Mouse (Mus musculus): ENCODE data around the gene Dusp19. TPM values are rescaled to one million over a fixed set of nuclear protein-coding genes. Genes with fewer than 3 reads are reported as not detected.

The Dusp19 gene
- total and polyA plus RNA-seq, 2 experiments from 2014 or later, result 11.4 to 17.5 TPM

- Histone ChIP-seq H3K27me3 (ENCODE audit: insufficient read depth, low read length) (no peaks in the 10 kb centered on the region), H3K9me3 (ENCODE audit: low read length) (no peaks in the 10 kb centered on the region), H3K4me1 (ENCODE audit: insufficient read depth, low read length) (no peaks in the 10 kb centered on the region), H3K36me3 (ENCODE audit: insufficient read depth, low read length) (peaks cover 5% of the 10 kb centered on the region; the same call in 1 of the 2 replicates), H3K4me3 (ENCODE audit: low read length) (peak overlapping the region; percentile 90), H3K27ac (peak overlapping the region; percentile 79), H3K4me2 (ENCODE audit: low read depth, low read length) (peak overlapping the region; percentile 61), H3K9ac (replicated peaks; ENCODE audit: low read length) (peak overlapping the region; percentile 63)
- WGBS, result under 1% methylated on average over 45 of the region's 45 CpGs
- TF ChIP-seq CTCF (IDR thresholded peaks at IDR 0.05; ENCODE audit: low read depth), result no peak
- peak; percentile 99 for ATAC-seq
- peak; percentile 96 for DNase-seq (ENCODE audit: low spot score)
Observed at GRCm38 (mm10) chr2:80638364-80639241, 21.8 kb downstream of the Dusp19 start.

- Histone ChIP-seq H3K4me2 (ENCODE audit: low read depth, low read length) (peak overlapping the region; percentile 61), H3K9me3 (ENCODE audit: low read length) (no peaks in the 10 kb centered on the region), H3K36me3 (ENCODE audit: insufficient read depth, low read length) (peaks cover 13% of the 10 kb centered on the region; the same call in 1 of the 2 replicates), H3K9ac (replicated peaks; ENCODE audit: low read length) (peak overlapping the region; percentile 63; the same call in 1 of the 2 replicates), H3K27ac (no peak overlapping the region), H3K4me3 (ENCODE audit: low read length) (peak overlapping the region; percentile 90), H3K4me1 (ENCODE audit: insufficient read depth, low read length) (no peaks in the 10 kb centered on the region), H3K27me3 (ENCODE audit: insufficient read depth, low read length) (no peaks in the 10 kb centered on the region)
- ATAC-seq, result no peak
- no peak for DNase-seq (ENCODE audit: low spot score)
- WGBS, result 12% methylated on average over 8 of the region's 8 CpGs
- no peak for TF ChIP-seq CTCF (IDR thresholded peaks at IDR 0.05; ENCODE audit: low read depth)
Observed at GRCm38 (mm10) chr2:80639398-80639797, 22.6 kb downstream of the Dusp19 start.

- H3K4me3 ChIP-seq (ENCODE audit: low read length), result no peak overlapping the region
- no peak for TF ChIP-seq CTCF (IDR thresholded peaks at IDR 0.05; ENCODE audit: low read depth)
- no peak overlapping the region for H3K27ac ChIP-seq
- H3K9me3 ChIP-seq (ENCODE audit: low read length), result no peaks in the 10 kb centered on the region
- no peaks in the 10 kb centered on the region for H3K27me3 ChIP-seq (ENCODE audit: insufficient read depth, low read length)
- H3K4me1 ChIP-seq (ENCODE audit: insufficient read depth, low read length), result no peaks in the 10 kb centered on the region
- DNase-seq (ENCODE audit: low spot score), result no peak
- ATAC-seq, result no peak
- 58% methylated on average over 3 of the region's 3 CpGs for WGBS
- peak overlapping the region; percentile 61 for H3K4me2 ChIP-seq (ENCODE audit: low read depth, low read length)
- no peak overlapping the region for H3K9ac ChIP-seq (replicated peaks; ENCODE audit: low read length)
- H3K36me3 ChIP-seq (ENCODE audit: insufficient read depth, low read length), result peaks cover 13% of the 10 kb centered on the region; the same call in 1 of the 2 replicates
Observed at GRCm38 (mm10) chr2:80639864-80640263, 23.0 kb downstream of the Dusp19 start.

- no peak for ATAC-seq
- DNase-seq (ENCODE audit: low spot score), result no peak
- no peaks in the 10 kb centered on the region for H3K4me1 ChIP-seq (ENCODE audit: insufficient read depth, low read length)
- H3K4me2 ChIP-seq (ENCODE audit: low read depth, low read length), result no peak overlapping the region
- H3K27ac ChIP-seq, result no peak overlapping the region
- no peak for TF ChIP-seq CTCF (IDR thresholded peaks at IDR 0.05; ENCODE audit: low read depth)
- no peaks in the 10 kb centered on the region for H3K27me3 ChIP-seq (ENCODE audit: insufficient read depth, low read length)
- H3K9me3 ChIP-seq (ENCODE audit: low read length), result no peaks in the 10 kb centered on the region
- no peak overlapping the region for H3K9ac ChIP-seq (replicated peaks; ENCODE audit: low read length)
- peaks cover 3% of the 10 kb centered on the region; the same call in 1 of the 2 replicates for H3K36me3 ChIP-seq (ENCODE audit: insufficient read depth, low read length)
- no peak overlapping the region for H3K4me3 ChIP-seq (ENCODE audit: low read length)
Observed at GRCm38 (mm10) chr2:80661414-80661813, 44.6 kb downstream of the Dusp19 start.

- Histone ChIP-seq H3K4me2 (ENCODE audit: low read depth, low read length) (no peak overlapping the region), H3K27me3 (ENCODE audit: insufficient read depth, low read length) (no peaks in the 10 kb centered on the region), H3K9ac (replicated peaks; ENCODE audit: low read length) (no peak overlapping the region), H3K4me3 (ENCODE audit: low read length) (no peak overlapping the region), H3K4me1 (ENCODE audit: insufficient read depth, low read length) (no peaks in the 10 kb centered on the region), H3K9me3 (ENCODE audit: low read length) (no peaks in the 10 kb centered on the region), H3K36me3 (ENCODE audit: insufficient read depth, low read length) (no peaks in the 10 kb centered on the region), H3K27ac (no peak overlapping the region)
- no peak for ATAC-seq
- TF ChIP-seq CTCF (IDR thresholded peaks at IDR 0.05; ENCODE audit: low read depth), result no peak
- no peak for DNase-seq (ENCODE audit: low spot score)
- WGBS, result 99% methylated on average over 2 of the region's 2 CpGs
Observed at GRCm38 (mm10) chr2:80662682-80663081, 45.8 kb downstream of the Dusp19 start.

- Histone ChIP-seq H3K9ac (replicated peaks; ENCODE audit: low read length) (no peak overlapping the region), H3K27ac (no peak overlapping the region)
- ATAC-seq, result peak; percentile 47; the same call in 1 of the 2 replicates
Observed at GRCm38 (mm10) chr2:80667396-80667964, 50.6 kb downstream of the Dusp19 start.

More at GRCm38 (mm10) chr2:80667396-80667964, 50.6 kb downstream of the Dusp19 start:
- peak; percentile 71 for DNase-seq (ENCODE audit: low spot score)
- Histone ChIP-seq H3K4me2 (ENCODE audit: low read depth, low read length) (no peak overlapping the region), H3K36me3 (ENCODE audit: insufficient read depth, low read length) (no peaks in the 10 kb centered on the region), H3K27me3 (ENCODE audit: insufficient read depth, low read length) (no peaks in the 10 kb centered on the region), H3K4me1 (ENCODE audit: insufficient read depth, low read length) (no peaks in the 10 kb centered on the region), H3K9me3 (ENCODE audit: low read length) (no peaks in the 10 kb centered on the region), H3K4me3 (ENCODE audit: low read length) (no peak overlapping the region)
- TF ChIP-seq CTCF (IDR thresholded peaks at IDR 0.05; ENCODE audit: low read depth), result no peak
- 60% methylated on average over 5 of the region's 5 CpGs for WGBS
